Mouse (Mus musculus): ENCODE data around the gene Ap1s1. TPM values are rescaled to one million over a fixed set of nuclear protein-coding genes. Genes with fewer than 3 reads are reported as not detected.

Ap1s1 gene
- polyA plus RNA-seq, 1 experiment from 2014 or later, result 175 TPM

- Histone ChIP-seq H3K27ac (ENCODE audit: low read depth, low read length) (no peak overlapping the region), H3K4me2 (ENCODE audit: low read depth, low read length) (no peak overlapping the region), H3K27me3 (ENCODE audit: control insufficient read depth, insufficient read depth, low read length) (no peaks in the 10 kb centered on the region), H3K9ac (replicated peaks; ENCODE audit: low read depth, low read length) (no peak overlapping the region), H3K9me3 (ENCODE audit: control insufficient read depth, low read length) (no peaks in the 10 kb centered on the region), H3K4me1 (ENCODE audit: control insufficient read depth, insufficient read depth, low read length) (no peaks in the 10 kb centered on the region), H3K4me3 (ENCODE audit: low read depth, low read length) (no peak overlapping the region), H3K36me3 (ENCODE audit: control insufficient read depth, insufficient read depth, low read length) (no peaks in the 10 kb centered on the region)
- ATAC-seq (ENCODE audit: low read depth), result no peak
- WGBS, result 76% methylated on average over 5 of the region's 5 CpGs
Observed at GRCm38 (mm10) chr5:137079849-137080248, 33.9 kb upstream of the Ap1s1 start.

DNA sequence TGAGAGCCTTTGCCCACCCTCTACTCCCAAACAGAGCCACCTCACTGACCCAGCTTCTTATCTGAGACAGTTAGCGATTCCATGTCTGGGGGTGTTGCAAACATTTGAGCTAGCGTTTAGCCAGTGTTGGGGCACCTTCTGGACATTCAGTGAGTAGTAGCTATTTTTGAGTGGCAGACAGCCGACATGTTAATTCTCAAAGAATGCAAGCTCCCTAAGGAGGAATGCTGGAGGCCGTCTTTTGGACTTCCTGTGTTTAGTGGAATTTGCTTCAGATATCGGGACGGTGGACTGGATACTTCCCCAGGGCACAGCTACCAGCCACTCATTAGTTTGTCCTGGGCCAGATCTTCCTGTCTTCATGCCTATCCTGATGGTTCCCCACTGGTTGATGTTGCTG, 32.7 kb upstream of the Ap1s1 start:
- Histone ChIP-seq H3K27me3 (ENCODE audit: control insufficient read depth, insufficient read depth, low read length) (no peaks in the 10 kb centered on the region), H3K27ac (ENCODE audit: low read depth, low read length) (no peak overlapping the region), H3K4me1 (ENCODE audit: control insufficient read depth, insufficient read depth, low read length) (no peaks in the 10 kb centered on the region), H3K9ac (replicated peaks; ENCODE audit: low read depth, low read length) (no peak overlapping the region), H3K9me3 (ENCODE audit: control insufficient read depth, low read length) (no peaks in the 10 kb centered on the region), H3K36me3 (ENCODE audit: control insufficient read depth, insufficient read depth, low read length) (no peaks in the 10 kb centered on the region), H3K4me3 (ENCODE audit: low read depth, low read length) (no peak overlapping the region), H3K4me2 (ENCODE audit: low read depth, low read length) (no peak overlapping the region)
- 80% methylated on average over 6 of the region's 6 CpGs for WGBS
- no peak for ATAC-seq (ENCODE audit: low read depth)

GRCm38 (mm10) chr5:137078041-137078440, 32.1 kb upstream of the Ap1s1 start:
- WGBS, result 88% methylated on average over 14 of the region's 14 CpGs
- no peak overlapping the region for H3K9ac ChIP-seq (replicated peaks; ENCODE audit: low read depth, low read length)
- H3K4me3 ChIP-seq (ENCODE audit: low read depth, low read length), result no peak overlapping the region
- no peaks in the 10 kb centered on the region for H3K4me1 ChIP-seq (ENCODE audit: control insufficient read depth, insufficient read depth, low read length)
- H3K4me2 ChIP-seq (ENCODE audit: low read depth, low read length), result no peak overlapping the region
- no peaks in the 10 kb centered on the region for H3K36me3 ChIP-seq (ENCODE audit: control insufficient read depth, insufficient read depth, low read length)
- no peak for ATAC-seq (ENCODE audit: low read depth)
- no peaks in the 10 kb centered on the region for H3K27me3 ChIP-seq (ENCODE audit: control insufficient read depth, insufficient read depth, low read length)
- H3K9me3 ChIP-seq (ENCODE audit: control insufficient read depth, low read length), result no peaks in the 10 kb centered on the region
- H3K27ac ChIP-seq (ENCODE audit: low read depth, low read length), result no peak overlapping the region

DNA sequence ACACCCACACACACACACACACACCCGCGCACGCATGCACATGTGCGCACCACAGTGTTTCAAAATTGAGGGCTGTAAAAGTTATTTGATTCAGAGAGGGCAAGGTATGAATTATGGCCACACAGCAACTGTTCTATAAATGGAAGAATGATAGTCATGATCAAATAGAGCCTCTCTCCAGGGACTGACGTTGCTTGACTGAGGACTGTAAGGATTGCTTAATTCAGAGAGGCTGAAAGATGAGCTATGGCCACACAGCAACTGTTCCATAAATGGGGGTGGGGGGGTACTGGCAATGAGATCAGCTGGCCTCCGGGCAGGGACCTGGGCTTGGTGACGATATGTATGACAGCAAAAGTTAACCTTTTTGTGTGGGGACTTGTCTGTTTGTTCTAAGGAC, 31.3 kb upstream of the Ap1s1 start:
- Histone ChIP-seq H3K9me3 (ENCODE audit: control insufficient read depth, low read length) (no peaks in the 10 kb centered on the region), H3K9ac (replicated peaks; ENCODE audit: low read depth, low read length) (no peak overlapping the region), H3K4me1 (ENCODE audit: control insufficient read depth, insufficient read depth, low read length) (no peaks in the 10 kb centered on the region), H3K36me3 (ENCODE audit: control insufficient read depth, insufficient read depth, low read length) (no peaks in the 10 kb centered on the region), H3K27ac (ENCODE audit: low read depth, low read length) (no peak overlapping the region), H3K4me3 (ENCODE audit: low read depth, low read length) (no peak overlapping the region), H3K27me3 (ENCODE audit: control insufficient read depth, insufficient read depth, low read length) (no peaks in the 10 kb centered on the region), H3K4me2 (ENCODE audit: low read depth, low read length) (no peak overlapping the region)
- WGBS, result 85% methylated on average over 7 of the region's 7 CpGs
- no peak for ATAC-seq (ENCODE audit: low read depth)

DNA sequence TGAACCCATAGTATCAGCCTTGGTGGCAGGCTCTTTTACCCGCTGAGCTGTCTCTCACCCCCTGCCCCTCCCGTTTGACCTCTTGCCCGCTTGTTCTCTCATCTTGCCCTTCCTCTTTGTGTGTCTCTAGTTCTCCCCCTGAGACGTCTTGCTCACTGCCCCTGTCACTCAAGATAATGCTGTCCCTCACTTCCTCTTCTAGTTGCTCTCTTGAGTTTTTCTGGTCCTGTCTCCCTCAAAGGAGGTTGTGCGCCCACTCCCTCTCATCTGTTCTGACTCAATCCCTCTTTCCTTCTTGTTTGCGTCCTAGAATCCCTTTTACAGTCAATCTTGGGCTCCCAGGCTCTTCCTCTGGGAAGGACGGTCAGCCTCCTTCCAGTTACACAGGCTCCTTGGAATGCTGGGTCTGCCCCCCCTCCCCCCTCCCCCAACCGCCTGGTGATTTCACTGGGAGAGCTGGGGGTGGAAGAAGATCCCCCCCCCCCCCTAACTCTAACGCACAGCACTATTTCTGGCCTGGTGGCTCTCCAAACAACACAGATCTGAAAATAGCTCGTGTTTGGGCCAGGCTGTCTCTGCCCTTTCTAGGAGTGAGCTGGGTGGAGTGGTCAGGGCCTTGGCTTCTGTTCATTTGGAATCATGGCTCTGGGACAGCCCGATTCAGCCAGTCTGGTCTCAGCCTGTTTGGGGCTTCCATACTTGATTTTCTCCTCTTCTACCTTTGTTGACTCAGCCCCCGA, 30.4 kb upstream of the Ap1s1 start:
- no peaks in the 10 kb centered on the region for H3K9me3 ChIP-seq (ENCODE audit: control insufficient read depth, low read length)
- H3K4me2 ChIP-seq (ENCODE audit: low read depth, low read length), result no peak overlapping the region
- 57% methylated on average over 12 of the region's 12 CpGs for WGBS
- no peaks in the 10 kb centered on the region for H3K36me3 ChIP-seq (ENCODE audit: control insufficient read depth, insufficient read depth, low read length)
- no peak for ATAC-seq (ENCODE audit: low read depth)
- no peaks in the 10 kb centered on the region for H3K27me3 ChIP-seq (ENCODE audit: control insufficient read depth, insufficient read depth, low read length)
- H3K27ac ChIP-seq (ENCODE audit: low read depth, low read length), result no peak overlapping the region
- H3K9ac ChIP-seq (replicated peaks; ENCODE audit: low read depth, low read length), result no peak overlapping the region
- H3K4me1 ChIP-seq (ENCODE audit: control insufficient read depth, insufficient read depth, low read length), result no peaks in the 10 kb centered on the region
- H3K4me3 ChIP-seq (ENCODE audit: low read depth, low read length), result no peak overlapping the region

DNA sequence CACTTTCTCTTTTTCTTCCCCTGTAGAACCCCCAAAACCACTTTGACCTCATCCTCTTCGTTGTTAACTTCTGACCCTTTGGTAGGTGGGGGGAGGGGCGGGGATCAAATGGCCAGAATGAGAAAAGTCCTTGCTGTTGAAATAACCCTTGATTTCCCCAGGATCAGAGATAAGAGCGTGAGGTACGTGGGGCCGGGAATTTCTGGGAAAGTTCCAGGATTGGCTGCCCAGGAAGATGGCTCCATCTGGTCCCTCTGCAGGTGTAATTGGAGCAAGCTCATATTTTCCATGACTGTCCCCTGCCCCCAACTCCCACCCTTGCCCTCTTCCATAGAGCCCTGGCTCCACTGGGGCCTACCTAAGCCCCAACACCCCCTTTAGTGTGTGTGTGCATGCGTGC, 29.8 kb upstream of the Ap1s1 start:
- Histone ChIP-seq H3K27ac (ENCODE audit: low read depth, low read length) (no peak overlapping the region), H3K27me3 (ENCODE audit: control insufficient read depth, insufficient read depth, low read length) (no peaks in the 10 kb centered on the region), H3K9me3 (ENCODE audit: control insufficient read depth, low read length) (no peaks in the 10 kb centered on the region), H3K9ac (replicated peaks; ENCODE audit: low read depth, low read length) (no peak overlapping the region), H3K4me1 (ENCODE audit: control insufficient read depth, insufficient read depth, low read length) (no peaks in the 10 kb centered on the region), H3K4me3 (ENCODE audit: low read depth, low read length) (no peak overlapping the region), H3K4me2 (ENCODE audit: low read depth, low read length) (no peak overlapping the region), H3K36me3 (ENCODE audit: control insufficient read depth, insufficient read depth, low read length) (no peaks in the 10 kb centered on the region)
- no peak for ATAC-seq (ENCODE audit: low read depth)
- WGBS, result 80% methylated on average over 6 of the region's 6 CpGs

- H3K4me2 ChIP-seq (ENCODE audit: low read depth, low read length), result no peak overlapping the region
- H3K9ac ChIP-seq (replicated peaks; ENCODE audit: low read depth, low read length), result no peak overlapping the region
- H3K36me3 ChIP-seq (ENCODE audit: control insufficient read depth, insufficient read depth, low read length), result no peaks in the 10 kb centered on the region
- ATAC-seq (ENCODE audit: low read depth), result no peak
- 44% methylated on average over 6 of the region's 6 CpGs for WGBS
- H3K4me3 ChIP-seq (ENCODE audit: low read depth, low read length), result no peak overlapping the region
- H3K27me3 ChIP-seq (ENCODE audit: control insufficient read depth, insufficient read depth, low read length), result no peaks in the 10 kb centered on the region
- no peaks in the 10 kb centered on the region for H3K4me1 ChIP-seq (ENCODE audit: control insufficient read depth, insufficient read depth, low read length)
- no peak overlapping the region for H3K27ac ChIP-seq (ENCODE audit: low read depth, low read length)
- H3K9me3 ChIP-seq (ENCODE audit: control insufficient read depth, low read length), result no peaks in the 10 kb centered on the region
Observed at GRCm38 (mm10) chr5:137074191-137074651, 28.3 kb upstream of the Ap1s1 start.

- no peaks in the 10 kb centered on the region for H3K4me1 ChIP-seq (ENCODE audit: control insufficient read depth, insufficient read depth, low read length)
- ATAC-seq (ENCODE audit: low read depth), result no peak
- H3K27ac ChIP-seq (ENCODE audit: low read depth, low read length), result no peak overlapping the region
- H3K9me3 ChIP-seq (ENCODE audit: control insufficient read depth, low read length), result no peaks in the 10 kb centered on the region
- no peak overlapping the region for H3K9ac ChIP-seq (replicated peaks; ENCODE audit: low read depth, low read length)
- no peak overlapping the region for H3K4me3 ChIP-seq (ENCODE audit: low read depth, low read length)
- no peak overlapping the region for H3K4me2 ChIP-seq (ENCODE audit: low read depth, low read length)
- H3K27me3 ChIP-seq (ENCODE audit: control insufficient read depth, insufficient read depth, low read length), result no peaks in the 10 kb centered on the region
- WGBS, result 97% methylated on average over 8 of the region's 8 CpGs
- no peaks in the 10 kb centered on the region for H3K36me3 ChIP-seq (ENCODE audit: control insufficient read depth, insufficient read depth, low read length)
Observed at GRCm38 (mm10) chr5:137073141-137073540, 27.2 kb upstream of the Ap1s1 start.

DNA sequence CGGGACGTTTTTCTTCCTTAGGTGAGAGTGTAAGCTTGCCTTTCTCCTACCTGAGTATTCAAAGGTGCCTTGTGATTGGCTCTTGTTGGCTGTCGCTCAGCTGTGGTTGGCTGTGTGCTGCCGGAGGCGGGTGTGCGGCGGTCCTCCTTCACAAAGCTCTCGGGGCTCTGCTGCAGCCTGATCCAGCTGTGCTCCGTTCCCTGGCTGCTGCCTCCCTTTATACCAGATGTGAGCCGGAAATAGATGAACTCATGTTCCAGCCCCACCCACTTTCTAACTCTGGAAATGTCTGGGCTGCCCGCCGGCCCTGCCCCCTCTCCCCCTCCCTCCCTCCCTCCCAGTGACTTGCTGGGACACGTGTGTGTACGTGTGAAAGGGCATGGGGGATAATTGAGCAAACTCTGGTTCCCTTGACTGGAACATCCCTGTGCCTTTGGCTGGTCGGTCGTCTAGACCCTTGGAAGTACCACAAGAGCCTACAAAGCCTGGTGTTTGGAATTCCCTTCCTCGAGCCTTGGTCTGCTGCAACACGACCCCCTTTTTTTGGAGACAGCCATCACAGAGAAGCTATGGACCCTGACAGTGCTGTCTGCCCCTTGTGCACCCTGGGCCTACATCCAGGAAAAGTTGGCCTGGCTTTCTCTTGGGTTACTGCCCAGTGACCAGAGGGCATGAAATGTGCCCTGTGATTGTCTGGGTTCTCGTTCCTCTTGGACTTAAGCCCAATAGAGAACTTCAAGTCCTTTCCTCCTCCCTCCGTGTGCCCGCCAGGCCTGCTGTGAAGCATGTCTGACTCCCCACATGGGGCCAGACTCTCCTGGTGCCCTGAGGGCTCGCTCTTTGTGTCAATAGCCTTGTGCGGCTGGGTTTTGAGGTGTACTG, 26.4 kb upstream of the Ap1s1 start, which contains the start of gene Serpine1:
Serpine1 (minus strand) TSS at position 190 of the 882 bp plus-strand sequence.
- Histone ChIP-seq H3K4me3 (ENCODE audit: low read depth, low read length) (peak within 1 kb of the TSS; percentile 20), H3K9me3 (ENCODE audit: control insufficient read depth, low read length) (no peaks in the 10 kb centered on the region), H3K9ac (replicated peaks; ENCODE audit: low read depth, low read length) (no peak within 1 kb of the TSS), H3K4me1 (ENCODE audit: control insufficient read depth, insufficient read depth, low read length) (no peaks in the 10 kb centered on the region), H3K27me3 (ENCODE audit: control insufficient read depth, insufficient read depth, low read length) (no peaks in the 10 kb centered on the region), H3K4me2 (ENCODE audit: low read depth, low read length) (peak within 1 kb of the TSS; percentile 43), H3K36me3 (ENCODE audit: control insufficient read depth, insufficient read depth, low read length) (no peaks in the 10 kb centered on the region), H3K27ac (ENCODE audit: low read depth, low read length) (no peak within 1 kb of the TSS)
- WGBS, result 19% methylated on average over 23 of the region's 23 CpGs
- ATAC-seq (ENCODE audit: low read depth), result peak; percentile 82; the same call in 1 of the 2 replicates

All from neural tube, embryonic 14.5 days (tissue).